Mouse (Mus musculus) C2C12 (cell line): ENCODE measurements at regions not wholly inside any gene's neighbourhood (a gene's known extent, or its start where the extent isn't known, plus 50 kb on each side); places are given as distances from the start of the nearest gene placed in this dataset.

ENCODE experiments used
- CTCF ChIP-seq: IDR thresholded peaks from one replicate; pipeline ENCODE4 v1.5.1; 2011; ENCODE audit not compliant: control insufficient read depth, insufficient read depth, insufficient read length
- MYOG ChIP-seq: IDR thresholded peaks from one replicate; pipeline ENCODE4 v1.6.1; 2011; ENCODE audit not compliant: control insufficient read depth, insufficient read length; ENCODE audit errors: extremely low read depth

DNA sequence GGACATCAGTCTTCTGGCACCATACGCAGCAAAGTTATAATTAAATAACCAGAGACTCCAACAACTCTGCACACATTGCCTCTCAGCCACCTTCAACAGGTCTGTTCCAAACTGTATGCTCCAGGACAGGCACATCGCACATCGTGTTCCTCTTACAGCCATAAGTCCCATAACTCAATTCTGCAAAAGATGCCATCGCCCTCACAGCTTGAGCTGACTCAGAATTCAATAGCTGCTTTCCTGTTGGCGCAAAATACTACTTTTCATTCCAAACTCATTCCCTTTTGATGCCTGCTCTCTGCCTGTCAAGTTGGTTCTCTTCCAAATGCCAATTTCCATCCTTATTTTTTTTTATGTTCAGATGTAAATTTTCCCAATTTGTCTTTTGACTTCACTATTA is 761.0 kb downstream of the Slitrk1 start:
- TF ChIP-seq CTCF: no peak
- TF ChIP-seq MYOG: no peak
